ENCODE assay signal across 8 mouse cellular contexts in the genomic region with DNA sequence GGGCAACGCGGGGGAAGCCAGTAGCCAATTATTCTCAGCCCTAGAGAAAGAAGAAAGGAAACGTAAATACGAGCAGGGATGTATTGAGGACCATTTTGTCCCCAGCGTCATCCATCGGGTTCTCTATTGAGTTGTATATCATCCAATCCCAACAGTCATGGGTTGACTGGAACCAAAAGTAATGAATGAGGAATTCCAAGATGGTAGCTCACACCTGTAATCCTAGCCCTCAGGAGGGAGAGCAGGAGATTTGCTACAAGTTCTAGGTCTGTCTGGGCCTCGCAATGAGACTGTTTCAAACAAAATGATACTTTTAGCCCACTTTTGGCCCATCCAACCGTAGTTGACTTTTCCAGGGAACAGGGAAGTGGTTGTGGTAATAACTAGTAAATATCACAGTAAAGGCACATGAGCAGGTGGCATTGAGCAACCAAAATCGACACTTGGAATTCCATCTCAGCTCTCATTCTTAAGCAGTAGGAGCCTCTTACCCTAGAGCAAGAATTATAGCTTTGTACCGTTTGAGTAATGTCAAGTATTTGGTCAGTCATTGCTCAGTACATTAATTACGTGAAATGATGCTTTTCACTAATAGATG. TPM values are rescaled to one million over a fixed set of nuclear protein-coding genes. Genes with fewer than 3 reads are reported as not detected.
DNase-seq lines count a peak whose midpoint lies in the region; ATAC-seq lines count a peak whose summit lies in the region.

No protein-coding gene starts in this region.

- peak overlapping the region; percentile 88 for H3K4me2 ChIP-seq in heart, embryonic 16.5 days (ENCODE audit: low read depth, low read length)
- H3K4me2 ChIP-seq in intestine, embryonic 16.5 days (ENCODE audit: low read depth, low read length), result peak overlapping the region; percentile 92
- peak overlapping the region; percentile 83 for H3K4me2 ChIP-seq in midbrain, embryonic 16.5 days (ENCODE audit: low read length)

- H3K9ac ChIP-seq in heart, embryonic 16.5 days (ENCODE audit: low read length), result peak overlapping the region; percentile 96
- peak overlapping the region; percentile 88 for H3K9ac ChIP-seq in intestine, embryonic 16.5 days (ENCODE audit: low read depth, low read length)
- peak overlapping the region; percentile 94 for H3K9ac ChIP-seq in midbrain, embryonic 16.5 days (ENCODE audit: low read depth, low read length)

- peak overlapping the region; percentile 82 for H3K4me3 ChIP-seq in heart, embryonic 16.5 days (ENCODE audit: low read length)
- peak overlapping the region; percentile 89 for H3K4me3 ChIP-seq in embryonic facial prominence, embryonic 10.5 days
- H3K4me3 ChIP-seq in intestine, embryonic 16.5 days (ENCODE audit: low read length), result peak overlapping the region; percentile 98
- H3K4me3 ChIP-seq in midbrain, embryonic 16.5 days (ENCODE audit: low read depth, low read length), result peak overlapping the region; percentile 75

- no peaks in the 10 kb centered on the region for H3K36me3 ChIP-seq in heart, embryonic 16.5 days (ENCODE audit: control insufficient read depth, insufficient read depth)
- H3K36me3 ChIP-seq in embryonic facial prominence, embryonic 10.5 days (replicated peaks), result peaks cover 4% of the 10 kb centered on the region; the same call in 1 of the 2 replicates
- H3K36me3 ChIP-seq in intestine, embryonic 16.5 days (ENCODE audit: control insufficient read depth, insufficient read depth, low read length), result no peaks in the 10 kb centered on the region
- peaks cover 2% of the 10 kb centered on the region; the same call in 1 of the 2 replicates for H3K36me3 ChIP-seq in midbrain, embryonic 16.5 days (ENCODE audit: control insufficient read depth, insufficient read depth, low read length)

- H3K27ac ChIP-seq in heart, embryonic 16.5 days (ENCODE audit: low read length), result peak overlapping the region; percentile 90
- peak overlapping the region; percentile 100 for H3K27ac ChIP-seq in embryonic facial prominence, embryonic 10.5 days (replicated peaks)
- peak overlapping the region; percentile 97 for H3K27ac ChIP-seq in intestine, embryonic 16.5 days (ENCODE audit: low read length)
- peak overlapping the region; percentile 96 for H3K27ac ChIP-seq in midbrain, embryonic 16.5 days (ENCODE audit: low read length)

- ATAC-seq in heart, embryonic 16.5 days (replicated peaks; ENCODE audit: extremely low read depth, insufficient read depth, low FRiP score), result no peak
- no peak for ATAC-seq in intestine, embryonic 16.5 days
- ATAC-seq in midbrain, embryonic 16.5 days, result no peak
- no peak for ATAC-seq in cerebellum, adult (ENCODE audit: insufficient number of reproducible peaks, low FRiP score, low TSS enrichment)

- no peak for DNase-seq in heart, adult 18-20 months
- no peak for DNase-seq in embryonic facial prominence, embryonic 10.5 days (ENCODE audit: low spot score)
- no peak for DNase-seq in adrenal gland, adult 8-10 months
- DNase-seq in left cerebral cortex, adult 9 months (ENCODE audit: low spot score in 2 of 2), result no peak

- no peaks in the 10 kb centered on the region for H3K27me3 ChIP-seq in heart, embryonic 16.5 days (ENCODE audit: control insufficient read depth, insufficient read depth, low read length)
- H3K27me3 ChIP-seq in embryonic facial prominence, embryonic 10.5 days (replicated peaks; ENCODE audit: low read depth, poor library complexity, severe bottlenecking), result no peaks in the 10 kb centered on the region
- H3K27me3 ChIP-seq in intestine, embryonic 16.5 days (replicated peaks; ENCODE audit: control insufficient read depth, insufficient read depth, low read length), result no peaks in the 10 kb centered on the region
- no peaks in the 10 kb centered on the region for H3K27me3 ChIP-seq in midbrain, embryonic 16.5 days (ENCODE audit: control insufficient read depth, insufficient read depth, low read depth, low read length)

- H3K4me1 ChIP-seq in heart, embryonic 16.5 days (ENCODE audit: control insufficient read depth, insufficient read depth, low read length), result peaks cover 36% of the 10 kb centered on the region
- H3K4me1 ChIP-seq in embryonic facial prominence, embryonic 10.5 days, result peaks cover 55% of the 10 kb centered on the region
- H3K4me1 ChIP-seq in intestine, embryonic 16.5 days (ENCODE audit: control insufficient read depth, insufficient read depth, low read length), result peaks cover 17% of the 10 kb centered on the region
- H3K4me1 ChIP-seq in midbrain, embryonic 16.5 days (ENCODE audit: control insufficient read depth, insufficient read depth, low read length), result peaks cover 73% of the 10 kb centered on the region

- no peaks in the 10 kb centered on the region for H3K9me3 ChIP-seq in heart, embryonic 16.5 days (replicated peaks; ENCODE audit: control insufficient read depth, low read length)
- no peaks in the 10 kb centered on the region for H3K9me3 ChIP-seq in embryonic facial prominence, embryonic 10.5 days
- H3K9me3 ChIP-seq in intestine, embryonic 16.5 days (ENCODE audit: control insufficient read depth, low read length), result no peaks in the 10 kb centered on the region
- no peaks in the 10 kb centered on the region for H3K9me3 ChIP-seq in midbrain, embryonic 16.5 days (replicated peaks; ENCODE audit: control insufficient read depth, low read length, poor library complexity, severe bottlenecking)

- WGBS in heart, embryonic 16.5 days, result 40% methylated on average over 11 of the region's 11 CpGs
- WGBS in embryonic facial prominence, embryonic 10.5 days, result 36% methylated on average over 11 of the region's 11 CpGs
- WGBS in intestine, embryonic 16.5 days, result 37% methylated on average over 11 of the region's 11 CpGs
- 24% methylated on average over 11 of the region's 11 CpGs for WGBS in midbrain, embryonic 16.5 days

RNA-seq across cellular contexts. Expression of a gene that starts 18.4 kb away (rescaled TPM):
- 47.1 and 58.8 TPM in 2 replicates for polyA plus RNA-seq in heart, embryonic 16.5 days (2015; fragmentation: Nextera tagmentation; extraction: Ambion mirVana)
- 100 to 1,000 TPM; 224 to 229 TPM for total RNA-seq in heart, adult 18-20 months (2021)
- 46.0 and 47.4 TPM in 2 replicates for polyA plus RNA-seq in embryonic facial prominence, embryonic 10.5 days (2016; fragmentation: Nextera tagmentation; extraction: Ambion mirVana)
- polyA plus RNA-seq in intestine, embryonic 16.5 days (2015; fragmentation: Nextera tagmentation; extraction: Ambion mirVana), result 18.9 and 19.7 TPM in 2 replicates
- polyA plus RNA-seq in midbrain, embryonic 16.5 days (2015; fragmentation: Nextera tagmentation; extraction: Ambion mirVana), result 75.7 and 78.7 TPM in 2 replicates
- 100 to 1,000 TPM; 137 to 199 (median 157) TPM for total RNA-seq in adrenal gland, adult 8-10 months (2022)

RNA-seq across cellular contexts. Expression of a gene that starts 52.2 kb away (rescaled TPM):
- polyA plus RNA-seq in heart, embryonic 16.5 days (2015; fragmentation: Nextera tagmentation; extraction: Ambion mirVana), result 519 and 560 TPM in 2 replicates
- 100 to 1,000 TPM; 457 to 469 TPM for total RNA-seq in heart, adult 18-20 months (2021)
- 332 and 340 TPM in 2 replicates for polyA plus RNA-seq in embryonic facial prominence, embryonic 10.5 days (2016; fragmentation: Nextera tagmentation; extraction: Ambion mirVana)
- 322 and 330 TPM in 2 replicates for polyA plus RNA-seq in intestine, embryonic 16.5 days (2015; fragmentation: Nextera tagmentation; extraction: Ambion mirVana)
- polyA plus RNA-seq in midbrain, embryonic 16.5 days (2015; fragmentation: Nextera tagmentation; extraction: Ambion mirVana), result 403 and 425 TPM in 2 replicates
- total RNA-seq in adrenal gland, adult 8-10 months (2022), result 100 to 1,000 TPM; 141 to 205 (median 168) TPM
